Mouse (Mus musculus) intestine, postnatal 0 days (tissue): Measurements from ENCODE around the gene Man1c1. TPM values are rescaled to one million over a fixed set of nuclear protein-coding genes. Genes with fewer than 3 reads are reported as not detected.
A peak's percentile ranks its signal among the peaks of the same experiment; 100 is the strongest.

Source experiments
- ATAC-seq: fragments of 200-750 bp; cut with Nextera tagmentation; 2 replicates; pipeline ENCODE4 v1.8.0; 2017; ENCODE audit warnings: mild to moderate bottlenecking, moderate TSS enrichment, moderate library complexity
- H3K27ac ChIP-seq: fragments of 300-500 bp; sonication (generic); 2 replicates; pipeline ENCODE4 v1.5.1; 2014; ENCODE audit warnings: mild to moderate bottlenecking, low read depth, low read length, moderate library complexity
- H3K27me3 ChIP-seq: fragments of 300-500 bp; sonication (generic); replicated peaks from 2 replicates; pipeline ENCODE4 v1.6.1; 2014; ENCODE audit warnings: low read length, mixed read lengths; ENCODE audit not compliant: control insufficient read depth, insufficient read depth
- H3K36me3 ChIP-seq: fragments of 300-500 bp; sonication (generic); 2 replicates; pipeline ENCODE4 v1.6.1; 2014; ENCODE audit warnings: mild to moderate bottlenecking, moderate library complexity; ENCODE audit not compliant: control insufficient read depth, insufficient read depth
- H3K4me1 ChIP-seq: fragments of 300-500 bp; sonication (generic); replicated peaks from 2 replicates; pipeline ENCODE4 v1.6.1; 2014; ENCODE audit warnings: antibody characterized with exemption, low read length, mixed read lengths; ENCODE audit not compliant: control insufficient read depth, insufficient read depth
- H3K4me2 ChIP-seq: fragments of 300-500 bp; sonication (generic); replicated peaks from 2 replicates; pipeline ENCODE4 v1.6.1; 2014; ENCODE audit warnings: low read depth, mild to moderate bottlenecking, moderate library complexity
- H3K4me3 ChIP-seq: fragments of 300-500 bp; sonication (generic); 2 replicates; pipeline ENCODE4 v1.5.1; 2014; ENCODE audit warnings: low read depth, low read length
- H3K9ac ChIP-seq: fragments of 300-500 bp; sonication (generic); 2 replicates; pipeline ENCODE4 v1.6.1; 2014; ENCODE audit warnings: mild to moderate bottlenecking, low read depth, low read length
- H3K9me3 ChIP-seq: fragments of 300-500 bp; sonication (generic); 2 replicates; pipeline ENCODE4 v1.6.1; 2016; ENCODE audit warnings: mixed run types; ENCODE audit not compliant: control insufficient read depth
- CTCF ChIP-seq: sonication (generic); IDR thresholded peaks from 2 replicates; pipeline ENCODE4 v1.5.1; 2016; ENCODE audit warnings: low read depth, mild to moderate bottlenecking, control low read depth, antibody characterized with exemption, moderate library complexity
- WGBS: fragments of 180-500 bp; shearing (Covaris S2); extraction: QIAGEN DNeasy Blood & Tissue Kit; methylation state at CpG from one replicate; pipeline ENCODE4 v1.1.7; 2014; 5-methylcytosine and 5-hydroxymethylcytosine counted together
- polyA plus RNA-seq: library from polyadenylated mRNA; unstranded; fragments of >200 nt; fragmentation: Nextera tagmentation; extraction: Ambion mirVana; gene quantifications from 2 replicates; pipeline ENCODE4 v1.2.1, GENCODE M21; 2015

The Man1c1 gene
- polyA plus RNA-seq, 1 experiment from 2014 or later: 1.7 TPM

DNA sequence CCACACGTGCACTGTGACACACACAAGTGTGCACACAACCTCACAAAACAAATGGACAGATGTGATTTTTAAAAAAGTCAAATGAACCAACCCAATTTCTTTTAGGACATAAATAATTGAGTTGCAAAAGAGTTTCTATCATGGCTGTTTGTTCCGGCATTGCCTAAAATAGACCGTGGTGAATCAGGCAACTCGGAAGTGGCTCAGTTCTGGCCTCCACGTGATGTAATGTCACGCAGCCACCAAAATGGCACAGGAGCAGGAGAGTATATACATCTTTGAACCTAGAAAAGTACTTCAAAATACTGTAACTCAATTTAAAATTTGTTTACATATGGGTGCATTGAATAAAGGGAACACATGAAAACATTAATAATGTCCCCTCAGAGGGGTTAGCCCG, 118.0 kb downstream of the Man1c1 start:
- 80% methylated on average over 7 of the region's 7 CpGs for WGBS

DNA sequence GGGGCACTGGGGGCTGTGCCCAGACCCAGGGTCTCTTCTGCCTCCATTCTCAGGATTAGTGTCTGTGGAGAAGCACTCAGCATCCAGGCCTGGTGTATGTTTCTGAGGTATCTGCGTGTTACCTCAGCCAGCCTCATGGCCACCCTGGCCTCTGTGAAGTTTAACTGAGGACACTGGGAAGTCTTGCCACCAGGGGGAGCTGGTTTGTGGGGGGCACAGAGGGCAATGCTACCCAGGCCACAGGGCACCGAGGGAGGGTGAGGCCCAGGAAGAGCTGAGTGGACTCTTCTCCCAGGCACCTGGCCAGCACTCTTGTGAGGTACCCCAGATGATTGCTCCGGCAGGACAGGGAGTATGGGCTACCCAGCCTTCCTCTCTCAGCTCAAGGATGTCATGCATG, 120.6 kb downstream of the Man1c1 start:
- Histone ChIP-seq H3K9ac (no peak overlapping the region), H3K36me3 (no peaks in the 10 kb centered on the region), H3K4me1 (no peaks in the 10 kb centered on the region), H3K27me3 (no peaks in the 10 kb centered on the region), H3K9me3 (no peaks in the 10 kb centered on the region), H3K4me3 (no peak overlapping the region), H3K27ac (no peak overlapping the region), H3K4me2 (no peak overlapping the region)
- peak; percentile 77 for TF ChIP-seq CTCF
- 64% methylated on average over 3 of the region's 3 CpGs for WGBS
- ATAC-seq: no peak

More for the DNA sequence above, 118.0 kb downstream of the Man1c1 start:
- no peak overlapping the region for H3K4me2 ChIP-seq
- ATAC-seq: no peak
- H3K36me3 ChIP-seq: no peaks in the 10 kb centered on the region
- H3K4me3 ChIP-seq: no peak overlapping the region
- TF ChIP-seq CTCF: no peak
- no peak overlapping the region for H3K27ac ChIP-seq
- no peaks in the 10 kb centered on the region for H3K9me3 ChIP-seq
- H3K4me1 ChIP-seq: no peaks in the 10 kb centered on the region
- no peak overlapping the region for H3K9ac ChIP-seq
- no peaks in the 10 kb centered on the region for H3K27me3 ChIP-seq

DNA sequence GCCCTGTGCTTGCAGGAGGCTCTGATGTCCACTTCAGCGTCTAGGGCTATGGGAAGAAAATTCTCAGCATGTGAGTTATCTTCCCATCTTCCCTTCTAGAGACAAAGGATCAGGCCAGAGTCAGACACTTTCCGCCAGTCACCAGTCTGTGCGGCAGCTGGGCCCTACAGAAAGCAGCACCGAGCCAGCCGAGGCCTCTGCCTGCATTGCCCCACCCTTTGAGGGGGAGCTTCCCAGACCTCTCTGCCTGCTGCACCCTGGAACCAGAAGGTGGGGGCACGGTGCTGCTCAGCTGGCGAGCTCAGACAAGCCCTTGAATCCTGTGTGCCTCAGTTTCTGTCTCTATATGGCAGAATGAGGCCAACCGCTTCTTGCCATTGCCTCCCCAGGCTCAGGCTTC, 122.7 kb downstream of the Man1c1 start:
- no peak for TF ChIP-seq CTCF
- no peaks in the 10 kb centered on the region for H3K9me3 ChIP-seq
- no peak for ATAC-seq

DNA sequence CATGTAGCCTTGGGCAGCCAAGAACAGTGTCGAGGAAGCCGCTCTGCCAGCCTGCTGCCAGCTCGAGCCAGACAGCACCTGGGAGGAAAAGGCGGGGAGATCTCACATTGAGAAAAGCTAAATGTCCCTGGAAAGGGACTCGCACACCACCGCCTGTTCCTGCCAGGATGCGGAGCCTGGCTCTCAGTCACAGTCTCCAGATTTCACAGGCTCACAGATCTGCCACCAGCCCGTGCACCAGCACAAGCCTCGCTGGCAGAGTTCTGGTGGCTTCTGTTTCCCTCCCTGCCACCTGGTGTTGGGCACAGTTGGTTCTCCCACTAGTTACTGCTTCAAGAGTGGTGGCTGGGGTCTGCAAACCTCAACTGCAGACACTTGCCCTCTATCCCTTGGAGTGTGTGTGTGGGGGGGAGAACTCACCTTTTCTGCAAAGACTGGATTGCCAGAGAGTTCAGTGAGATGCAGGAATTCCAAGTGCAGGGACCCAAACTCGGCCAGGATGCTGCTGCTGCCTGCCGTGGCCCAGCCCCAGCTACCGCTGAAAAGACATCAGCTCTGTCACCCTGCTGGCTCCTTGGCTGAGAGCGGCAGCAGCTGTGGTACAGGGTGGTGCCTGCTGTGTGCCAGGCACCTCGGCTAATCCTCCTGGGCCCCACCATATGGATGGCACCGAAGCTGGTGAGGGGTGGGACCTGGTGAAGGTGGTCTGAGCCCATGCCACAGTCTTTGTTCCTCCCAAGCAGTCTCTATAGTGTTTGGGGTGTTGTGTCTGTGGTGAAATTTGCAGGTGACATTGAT, 123.5 kb downstream of the Man1c1 start:
- no peak overlapping the region for H3K27ac ChIP-seq
- H3K9me3 ChIP-seq: no peaks in the 10 kb centered on the region
- H3K4me3 ChIP-seq: no peak overlapping the region
- no peak overlapping the region for H3K4me2 ChIP-seq
- no peak for TF ChIP-seq CTCF
- ATAC-seq: no peak
- H3K9ac ChIP-seq: no peak overlapping the region
- WGBS: 86% methylated on average over 15 of the region's 15 CpGs
- H3K36me3 ChIP-seq: no peaks in the 10 kb centered on the region
- no peaks in the 10 kb centered on the region for H3K27me3 ChIP-seq
- H3K4me1 ChIP-seq: no peaks in the 10 kb centered on the region

More for the DNA sequence above, 122.7 kb downstream of the Man1c1 start:
- 57% methylated on average over 8 of the region's 8 CpGs for WGBS
- Histone ChIP-seq H3K9ac (no peak overlapping the region), H3K36me3 (no peaks in the 10 kb centered on the region), H3K27ac (no peak overlapping the region), H3K4me2 (no peak overlapping the region), H3K4me3 (no peak overlapping the region), H3K27me3 (no peaks in the 10 kb centered on the region), H3K4me1 (no peaks in the 10 kb centered on the region)

DNA sequence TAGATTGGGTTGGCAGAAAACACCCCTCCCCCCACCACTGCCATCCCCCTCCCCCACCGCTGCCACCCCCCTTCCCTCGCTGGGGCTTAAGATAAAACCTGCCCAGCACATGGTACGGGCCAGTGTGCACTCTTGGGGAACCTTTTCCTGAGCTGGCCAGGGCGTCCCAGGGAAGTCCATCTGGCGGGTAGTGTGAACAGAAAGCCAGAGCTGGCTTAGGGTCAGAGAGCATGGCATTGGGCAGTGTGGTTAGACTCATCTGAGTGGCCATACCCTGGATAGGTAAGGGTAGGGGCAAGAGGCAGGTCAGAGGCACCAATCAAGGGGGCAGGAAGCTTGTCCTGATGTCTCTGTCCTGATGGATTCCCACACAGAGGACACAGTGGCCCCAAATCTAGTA, 124.5 kb downstream of the Man1c1 start:
- no peak for TF ChIP-seq CTCF
- Histone ChIP-seq H3K27me3 (no peaks in the 10 kb centered on the region), H3K4me1 (no peaks in the 10 kb centered on the region), H3K9me3 (no peaks in the 10 kb centered on the region), H3K36me3 (peaks cover 6% of the 10 kb centered on the region; the same call in 1 of the 2 replicates), H3K4me2 (no peak overlapping the region), H3K4me3 (no peak overlapping the region), H3K9ac (no peak overlapping the region), H3K27ac (no peak overlapping the region)
- 31% methylated on average over 5 of the region's 5 CpGs for WGBS
- no peak for ATAC-seq

DNA sequence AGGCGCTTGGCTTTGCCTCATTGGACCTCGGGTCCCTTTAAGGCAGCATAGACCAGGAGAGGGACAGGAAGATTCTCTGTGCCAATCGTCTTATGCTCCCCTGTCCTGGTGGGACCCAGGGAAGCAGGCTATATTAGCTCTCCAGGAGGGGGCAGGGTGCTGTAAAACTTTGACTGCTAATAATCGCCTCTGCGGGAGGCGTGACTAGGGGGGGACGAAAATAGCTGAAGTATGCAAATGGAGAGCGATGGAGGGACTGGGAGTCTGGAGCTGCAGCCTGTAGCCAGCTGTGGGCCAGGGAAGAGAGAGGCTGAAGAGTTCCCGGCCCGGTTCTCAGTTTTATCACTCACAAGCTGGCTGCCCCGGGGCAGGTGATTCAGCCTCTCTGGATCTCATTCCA, 124.9 kb downstream of the Man1c1 start:
- Histone ChIP-seq H3K36me3 (peaks cover 6% of the 10 kb centered on the region; the same call in 1 of the 2 replicates), H3K27me3 (no peaks in the 10 kb centered on the region), H3K4me2 (0 out of 2 replicates have a peak overlapping the region, but pooled peaks have one; percentile 21), H3K9ac (no peak overlapping the region), H3K4me3 (no peak overlapping the region), H3K9me3 (no peaks in the 10 kb centered on the region), H3K27ac (no peak overlapping the region), H3K4me1 (no peaks in the 10 kb centered on the region)
- ATAC-seq: no peak
- WGBS: 5% methylated on average over 11 of the region's 11 CpGs
- TF ChIP-seq CTCF: peak; percentile 60
